Mouse (Mus musculus) spleen, postnatal 10 days (tissue): Measurements from ENCODE around the gene Sbp.

ENCODE experiments used
- DNase-seq, 2 experiments: peaks; one replicate each; pipeline ENCODE4 v3.0.0; 2021 to 2022; ENCODE audit warnings: low spot score in 2 of 2

Sbp gene

DNA sequence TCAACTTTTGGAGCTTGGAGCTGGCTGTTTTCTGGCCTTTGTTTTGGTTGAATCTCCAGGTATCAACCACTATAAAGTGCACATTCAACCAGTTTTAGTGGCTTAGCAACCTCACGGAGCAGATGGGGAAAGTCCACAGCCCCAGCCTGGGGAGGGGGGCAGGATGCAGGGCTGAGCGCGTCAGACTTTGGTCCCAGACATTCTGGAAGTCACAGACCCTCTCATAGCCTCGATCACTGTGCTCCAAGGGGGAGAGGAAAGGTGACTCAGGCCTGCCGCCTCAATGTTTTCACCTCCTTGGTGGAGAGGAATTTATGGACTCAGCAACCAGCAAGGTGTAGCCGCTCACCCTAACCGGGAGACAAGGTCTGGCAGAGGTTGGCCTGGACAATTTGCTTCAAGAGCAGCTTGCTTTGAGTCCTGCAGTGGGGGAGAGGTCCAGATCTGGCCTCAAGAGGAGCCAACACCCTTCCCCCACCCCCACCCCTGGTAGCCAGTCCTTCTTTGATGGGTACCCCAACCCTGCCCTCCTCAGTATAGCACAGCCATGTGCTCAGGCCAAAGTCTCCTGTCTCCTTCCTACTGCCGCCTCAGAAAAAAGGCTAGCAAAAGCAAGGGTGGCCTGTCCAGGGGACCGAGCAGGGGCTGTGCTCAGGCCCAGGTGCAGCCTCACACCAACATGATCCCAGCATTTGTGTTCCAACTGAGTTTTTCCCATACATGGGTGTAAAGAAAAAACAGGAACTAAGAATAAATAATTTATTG is 51.5 kb downstream of the Sbp start:
- DNase-seq: no peak

DNA sequence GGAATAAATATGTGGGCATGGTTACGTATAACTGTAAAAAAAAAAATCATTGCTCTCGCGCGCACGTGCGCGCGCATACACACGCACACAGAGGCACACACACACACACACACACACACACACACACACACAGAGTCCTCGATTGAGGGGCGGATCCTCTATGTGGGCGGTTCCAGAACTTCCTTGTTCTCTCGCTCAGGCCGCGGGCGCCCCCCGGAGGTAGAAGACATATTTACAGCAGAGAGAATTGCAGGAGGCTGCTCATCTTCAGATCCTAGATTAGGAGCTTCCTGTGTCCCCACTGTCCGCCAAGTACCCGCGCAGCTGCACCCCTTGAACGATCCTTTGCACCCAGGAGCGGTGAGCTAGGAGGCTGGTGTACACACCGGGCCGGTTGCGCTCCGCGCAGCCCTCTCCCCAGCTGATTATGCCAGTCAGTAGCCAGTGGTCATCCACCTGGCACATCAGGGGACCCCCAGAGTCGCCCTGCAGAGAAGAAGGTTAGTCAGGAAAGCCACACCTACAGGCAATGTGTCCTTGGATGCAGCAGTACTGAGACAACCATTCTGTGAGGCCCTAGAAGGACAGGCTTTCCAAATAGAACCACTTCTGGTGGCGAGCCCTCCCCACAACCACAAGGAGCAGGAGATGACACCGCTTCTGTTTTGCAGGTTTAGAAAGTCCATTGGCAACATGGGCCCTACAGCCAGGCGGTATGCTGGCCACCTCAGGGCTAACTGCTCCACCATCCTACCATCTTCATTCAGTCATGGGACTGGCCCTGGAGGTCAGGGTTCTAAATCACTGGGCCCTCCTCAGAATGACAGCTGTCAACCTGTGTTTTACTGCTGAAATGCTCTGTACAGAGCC is 52.3 kb downstream of the Sbp start:
- peak; percentile 73 to 91 for DNase-seq

DNA sequence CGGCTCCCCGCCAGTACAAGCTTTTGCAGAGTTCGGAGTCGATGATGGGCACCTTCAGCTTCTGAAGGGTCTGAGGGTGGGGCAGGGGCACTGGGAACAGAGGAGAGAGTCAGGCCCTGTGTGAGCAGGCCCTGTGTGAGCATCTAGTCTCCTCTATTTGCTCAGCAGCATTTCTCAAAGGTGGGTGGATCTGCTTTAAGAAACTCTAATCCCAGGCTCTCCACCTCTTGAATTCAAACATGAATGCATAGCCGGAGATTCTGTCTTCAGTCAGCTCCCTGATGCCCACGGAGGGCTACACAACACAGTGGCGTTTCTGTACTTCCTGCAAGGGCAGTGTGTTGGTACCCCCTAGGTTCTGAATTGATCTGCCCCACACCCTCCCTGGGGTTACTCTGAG is 53.2 kb downstream of the Sbp start:
- DNase-seq: no peak
